Mouse (Mus musculus): ENCODE results near the gene Ncf2. TPM values are rescaled to one million over a fixed set of nuclear protein-coding genes. Genes with fewer than 3 reads are reported as not detected.

The Ncf2 gene
- polyA plus RNA-seq, 1 experiment from 2014 or later: 10.8 TPM

DNA sequence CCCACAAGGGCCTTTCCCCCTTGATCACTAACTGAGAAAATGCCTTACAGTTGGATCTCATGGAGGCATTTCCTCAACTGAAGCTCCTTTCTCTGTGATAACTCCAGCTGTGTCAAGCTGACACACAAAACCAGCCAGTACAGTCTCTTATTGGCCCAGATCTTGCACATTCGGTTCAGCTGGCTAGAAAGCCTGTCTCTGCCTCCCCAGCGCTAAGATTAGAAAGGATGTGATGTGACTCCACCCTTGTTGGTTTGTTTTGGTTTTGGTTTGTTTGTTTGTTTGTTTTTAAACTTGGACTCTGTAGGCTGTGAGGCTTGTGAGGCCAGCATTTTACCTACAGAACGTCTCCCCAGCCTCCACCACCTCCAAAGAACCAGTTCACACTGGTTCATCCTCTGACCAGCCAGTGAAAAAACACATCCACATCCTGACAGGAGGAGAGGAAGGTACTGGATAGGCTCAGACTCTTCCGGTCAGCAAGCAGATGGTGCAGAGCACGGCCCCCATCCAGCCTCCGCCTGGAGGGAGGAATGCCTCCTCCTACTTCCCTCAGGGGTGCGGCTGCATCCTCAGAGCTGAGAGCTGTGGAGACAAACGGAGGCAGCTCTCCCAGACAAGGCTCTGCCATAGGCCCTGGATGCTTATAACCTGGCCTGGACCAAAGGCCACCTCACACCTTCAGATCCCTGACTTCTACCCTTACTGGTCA lies 9.7 kb downstream of the Ncf2 start:
- WGBS: 27% methylated on average over 8 of the region's 8 CpGs

GRCm38 (mm10) chr1:152810533-152811439 lies 10.8 kb downstream of the Ncf2 start:
- no peak for ATAC-seq (ENCODE audit: insufficient read depth, low FRiP score)
- Histone ChIP-seq H3K27ac (ENCODE audit: low read length) (no peak overlapping the region), H3K4me1 (ENCODE audit: control insufficient read depth, insufficient read depth, low read length) (peaks cover 16% of the 10 kb centered on the region), H3K9me3 (replicated peaks; ENCODE audit: control insufficient read depth, low read length) (no peaks in the 10 kb centered on the region), H3K27me3 (ENCODE audit: control insufficient read depth, insufficient read depth, low read length) (no peaks in the 10 kb centered on the region), H3K9ac (ENCODE audit: low read length) (no peak overlapping the region), H3K4me2 (ENCODE audit: low read depth, low read length) (no peak overlapping the region), H3K36me3 (ENCODE audit: control insufficient read depth, insufficient read depth, low read length) (no peaks in the 10 kb centered on the region), H3K4me3 (replicated peaks; ENCODE audit: low read length) (no peak overlapping the region)
- 79% methylated on average over 13 of the region's 13 CpGs for WGBS

More for the DNA sequence above, 9.7 kb downstream of the Ncf2 start:
- Histone ChIP-seq H3K27me3 (ENCODE audit: control insufficient read depth, insufficient read depth, low read length) (no peaks in the 10 kb centered on the region), H3K4me1 (ENCODE audit: control insufficient read depth, insufficient read depth, low read length) (peaks cover 10% of the 10 kb centered on the region), H3K4me2 (ENCODE audit: low read depth, low read length) (no peak overlapping the region), H3K27ac (ENCODE audit: low read length) (peak overlapping the region; percentile 60; the same call in 1 of the 2 replicates), H3K4me3 (replicated peaks; ENCODE audit: low read length) (no peak overlapping the region), H3K36me3 (ENCODE audit: control insufficient read depth, insufficient read depth, low read length) (no peaks in the 10 kb centered on the region), H3K9ac (ENCODE audit: low read length) (0 out of 2 replicates have a peak overlapping the region, but pooled peaks have one; percentile 11), H3K9me3 (replicated peaks; ENCODE audit: control insufficient read depth, low read length) (no peaks in the 10 kb centered on the region)
- peak; percentile 76; the same call in 1 of the 2 replicates for ATAC-seq (ENCODE audit: insufficient read depth, low FRiP score)

DNA sequence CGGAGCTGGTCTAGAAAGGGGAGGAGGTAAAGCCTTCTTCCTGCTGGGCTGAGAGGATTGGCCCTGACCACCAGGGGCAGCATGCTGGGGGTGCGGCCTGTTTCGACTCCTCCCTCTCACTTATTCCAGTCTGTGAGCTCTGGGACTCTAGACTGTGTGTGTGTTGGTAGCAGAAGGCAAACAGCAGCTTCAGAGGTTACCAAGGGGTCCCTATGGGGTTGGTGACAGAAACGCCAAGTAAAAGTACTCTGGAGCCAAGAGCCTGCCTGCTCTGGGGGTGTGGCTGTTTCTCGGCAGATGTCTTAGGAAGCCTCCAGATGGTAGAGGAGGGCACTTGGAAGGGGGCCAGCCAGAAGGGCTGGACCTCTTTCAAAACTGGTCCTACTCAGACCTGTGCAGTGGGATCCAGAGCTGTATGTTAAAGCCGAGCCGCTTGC lies 15.3 kb downstream of the Ncf2 start:
- Histone ChIP-seq H3K4me1 (ENCODE audit: control insufficient read depth, insufficient read depth, low read length) (0 out of 2 replicates have a peak, but pooled peaks cover 8% of the 10 kb centered on the region), H3K4me2 (ENCODE audit: low read depth, low read length) (peak overlapping the region; percentile 25; the same call in 1 of the 2 replicates), H3K36me3 (ENCODE audit: control insufficient read depth, insufficient read depth, low read length) (no peaks in the 10 kb centered on the region), H3K9me3 (replicated peaks; ENCODE audit: control insufficient read depth, low read length) (no peaks in the 10 kb centered on the region), H3K27me3 (ENCODE audit: control insufficient read depth, insufficient read depth, low read length) (no peaks in the 10 kb centered on the region), H3K4me3 (replicated peaks; ENCODE audit: low read length) (0 out of 2 replicates have a peak overlapping the region, but pooled peaks have one; percentile 13), H3K27ac (ENCODE audit: low read length) (no peak overlapping the region), H3K9ac (ENCODE audit: low read length) (no peak overlapping the region)
- peak; percentile 65 for ATAC-seq (ENCODE audit: insufficient read depth, low FRiP score)
- WGBS: 32% methylated on average over 7 of the region's 7 CpGs

DNA sequence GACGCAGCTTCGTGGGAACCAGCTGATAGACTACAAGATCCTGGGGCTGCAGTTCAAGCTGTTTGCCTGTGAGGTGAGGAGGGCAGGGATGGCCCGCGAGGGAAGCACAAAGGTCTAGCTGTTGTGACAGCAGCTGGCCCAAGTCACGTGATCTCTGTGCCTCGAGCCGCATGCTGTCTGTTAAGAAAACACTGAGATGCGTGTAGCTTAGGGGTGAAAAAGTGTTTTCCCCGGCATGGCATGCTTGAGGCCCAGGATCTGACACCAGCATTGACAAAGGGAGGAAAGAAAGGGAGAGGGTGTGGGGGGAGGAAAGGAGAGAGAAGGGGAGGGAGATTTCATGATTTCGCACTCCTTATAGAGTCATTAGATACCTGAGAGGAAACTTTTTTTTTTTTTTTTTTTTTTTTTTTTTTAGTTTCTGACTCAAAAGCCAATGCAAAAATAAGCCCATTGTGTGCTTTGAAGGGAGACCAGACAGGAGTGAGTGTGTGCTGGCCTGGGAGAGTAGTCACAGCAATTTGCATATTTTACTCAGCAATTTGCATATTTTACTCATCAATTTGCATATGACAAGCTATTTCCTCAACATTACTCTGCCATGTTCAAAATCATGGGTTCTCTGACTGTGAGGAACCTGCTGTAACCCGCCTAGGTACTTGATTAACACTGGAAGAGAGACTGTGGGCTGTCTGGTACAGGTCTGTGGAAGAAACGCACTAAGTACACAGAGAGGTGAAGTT lies 17.2 kb downstream of the Ncf2 start:
- Histone ChIP-seq H3K4me3 (replicated peaks; ENCODE audit: low read length) (no peak overlapping the region), H3K9ac (ENCODE audit: low read length) (no peak overlapping the region), H3K9me3 (replicated peaks; ENCODE audit: control insufficient read depth, low read length) (no peaks in the 10 kb centered on the region), H3K27ac (ENCODE audit: low read length) (no peak overlapping the region; the same call in 1 of the 2 replicates), H3K36me3 (ENCODE audit: control insufficient read depth, insufficient read depth, low read length) (no peaks in the 10 kb centered on the region), H3K4me1 (ENCODE audit: control insufficient read depth, insufficient read depth, low read length) (0 out of 2 replicates have a peak, but pooled peaks cover 8% of the 10 kb centered on the region), H3K4me2 (ENCODE audit: low read depth, low read length) (no peak overlapping the region), H3K27me3 (ENCODE audit: control insufficient read depth, insufficient read depth, low read length) (no peaks in the 10 kb centered on the region)
- 38% methylated on average over 12 of the region's 12 CpGs for WGBS
- no peak for ATAC-seq (ENCODE audit: insufficient read depth, low FRiP score)

DNA sequence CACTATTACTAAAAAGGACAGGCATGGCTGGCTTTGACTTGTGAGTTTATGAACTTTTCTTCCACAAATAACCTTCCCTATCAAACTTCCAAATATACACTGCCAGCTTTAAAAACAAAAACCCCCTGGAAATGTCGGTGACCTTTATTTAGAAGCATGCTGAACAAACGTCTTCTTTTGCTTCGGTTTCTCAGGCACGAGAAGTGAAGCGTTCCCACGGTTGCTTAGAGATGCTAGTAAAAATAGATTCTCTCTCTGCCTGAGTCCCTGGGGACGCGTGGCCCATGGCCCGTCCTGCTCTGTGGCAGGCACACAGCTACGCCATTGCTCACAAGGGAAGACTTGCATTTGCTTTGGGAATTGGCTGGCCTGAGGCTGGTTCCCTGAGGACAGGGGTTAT lies 17.8 kb downstream of the Ncf2 start:
- no peak for ATAC-seq (ENCODE audit: insufficient read depth, low FRiP score)

DNA sequence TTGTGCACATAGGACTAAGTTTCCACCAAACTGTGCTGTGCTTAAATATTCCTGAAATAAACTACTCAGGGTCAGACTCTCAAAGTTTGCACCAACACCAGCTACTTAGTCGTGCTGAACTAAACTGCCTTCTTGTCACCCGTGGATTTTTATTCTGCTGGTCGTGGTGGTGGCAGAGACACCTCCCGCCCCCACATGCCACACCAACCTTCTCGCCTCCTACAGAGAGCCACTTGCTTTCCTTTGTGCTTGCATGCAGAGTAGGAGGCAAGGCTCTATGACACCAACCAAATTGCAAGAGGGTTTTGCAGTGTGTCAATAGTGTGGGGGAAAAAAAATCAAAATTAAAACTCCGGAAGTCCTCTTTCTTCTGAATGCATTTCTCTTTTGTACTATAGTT lies 19.6 kb downstream of the Ncf2 start:
- 73% methylated on average over 6 of the region's 6 CpGs for WGBS
- 0 out of 2 replicates have a peak, but pooled peaks cover 8% of the 10 kb centered on the region for H3K4me1 ChIP-seq (ENCODE audit: control insufficient read depth, insufficient read depth, low read length)
- H3K4me3 ChIP-seq (replicated peaks; ENCODE audit: low read length): no peak overlapping the region
- H3K4me2 ChIP-seq (ENCODE audit: low read depth, low read length): no peak overlapping the region
- no peak overlapping the region for H3K9ac ChIP-seq (ENCODE audit: low read length)
- no peak for ATAC-seq (ENCODE audit: insufficient read depth, low FRiP score)
- H3K27me3 ChIP-seq (ENCODE audit: control insufficient read depth, insufficient read depth, low read length): no peaks in the 10 kb centered on the region
- H3K36me3 ChIP-seq (ENCODE audit: control insufficient read depth, insufficient read depth, low read length): no peaks in the 10 kb centered on the region
- H3K27ac ChIP-seq (ENCODE audit: low read length): no peak overlapping the region
- no peaks in the 10 kb centered on the region for H3K9me3 ChIP-seq (replicated peaks; ENCODE audit: control insufficient read depth, low read length)

More for the DNA sequence above, 17.8 kb downstream of the Ncf2 start:
- H3K27ac ChIP-seq (ENCODE audit: low read length): no peak overlapping the region; the same call in 1 of the 2 replicates
- H3K36me3 ChIP-seq (ENCODE audit: control insufficient read depth, insufficient read depth, low read length): no peaks in the 10 kb centered on the region
- 0 out of 2 replicates have a peak, but pooled peaks cover 8% of the 10 kb centered on the region for H3K4me1 ChIP-seq (ENCODE audit: control insufficient read depth, insufficient read depth, low read length)
- H3K4me2 ChIP-seq (ENCODE audit: low read depth, low read length): no peak overlapping the region
- H3K4me3 ChIP-seq (replicated peaks; ENCODE audit: low read length): no peak overlapping the region
- H3K9me3 ChIP-seq (replicated peaks; ENCODE audit: control insufficient read depth, low read length): no peaks in the 10 kb centered on the region
- H3K27me3 ChIP-seq (ENCODE audit: control insufficient read depth, insufficient read depth, low read length): no peaks in the 10 kb centered on the region
- no peak overlapping the region for H3K9ac ChIP-seq (ENCODE audit: low read length)
- 53% methylated on average over 10 of the region's 10 CpGs for WGBS

- H3K4me2 ChIP-seq (ENCODE audit: low read depth, low read length): no peak overlapping the region
- no peaks in the 10 kb centered on the region for H3K27me3 ChIP-seq (ENCODE audit: control insufficient read depth, insufficient read depth, low read length)
- no peak overlapping the region for H3K27ac ChIP-seq (ENCODE audit: low read length)
- no peaks in the 10 kb centered on the region for H3K36me3 ChIP-seq (ENCODE audit: control insufficient read depth, insufficient read depth, low read length)
- no peak for ATAC-seq (ENCODE audit: insufficient read depth, low FRiP score)
- WGBS: 80% methylated on average over 7 of the region's 7 CpGs
- H3K4me3 ChIP-seq (replicated peaks; ENCODE audit: low read length): no peak overlapping the region
- 0 out of 2 replicates have a peak, but pooled peaks cover 2% of the 10 kb centered on the region for H3K4me1 ChIP-seq (ENCODE audit: control insufficient read depth, insufficient read depth, low read length)
- H3K9ac ChIP-seq (ENCODE audit: low read length): no peak overlapping the region
- H3K9me3 ChIP-seq (replicated peaks; ENCODE audit: control insufficient read depth, low read length): no peaks in the 10 kb centered on the region
These were observed 21.1 kb downstream of the Ncf2 start for GRCm38 (mm10) chr1:152820911-152821695.

- Histone ChIP-seq H3K9me3 (replicated peaks; ENCODE audit: control insufficient read depth, low read length) (no peaks in the 10 kb centered on the region), H3K27ac (ENCODE audit: low read length) (no peak overlapping the region), H3K9ac (ENCODE audit: low read length) (no peak overlapping the region), H3K27me3 (ENCODE audit: control insufficient read depth, insufficient read depth, low read length) (no peaks in the 10 kb centered on the region), H3K36me3 (ENCODE audit: control insufficient read depth, insufficient read depth, low read length) (no peaks in the 10 kb centered on the region), H3K4me2 (ENCODE audit: low read depth, low read length) (no peak overlapping the region), H3K4me3 (replicated peaks; ENCODE audit: low read length) (no peak overlapping the region), H3K4me1 (ENCODE audit: control insufficient read depth, insufficient read depth, low read length) (no peaks in the 10 kb centered on the region)
- no peak for ATAC-seq (ENCODE audit: insufficient read depth, low FRiP score)
- 83% methylated on average over 4 of the region's 4 CpGs for WGBS
These were observed 21.8 kb downstream of the Ncf2 start for GRCm38 (mm10) chr1:152821746-152822145.
